Mouse (Mus musculus): Measurements from ENCODE around the gene Col3a1. TPM values are rescaled to one million over a fixed set of nuclear protein-coding genes. Genes with fewer than 3 reads are reported as not detected.

The Col3a1 gene
- total and polyA plus RNA-seq, 3 experiments, result not detected

DNA sequence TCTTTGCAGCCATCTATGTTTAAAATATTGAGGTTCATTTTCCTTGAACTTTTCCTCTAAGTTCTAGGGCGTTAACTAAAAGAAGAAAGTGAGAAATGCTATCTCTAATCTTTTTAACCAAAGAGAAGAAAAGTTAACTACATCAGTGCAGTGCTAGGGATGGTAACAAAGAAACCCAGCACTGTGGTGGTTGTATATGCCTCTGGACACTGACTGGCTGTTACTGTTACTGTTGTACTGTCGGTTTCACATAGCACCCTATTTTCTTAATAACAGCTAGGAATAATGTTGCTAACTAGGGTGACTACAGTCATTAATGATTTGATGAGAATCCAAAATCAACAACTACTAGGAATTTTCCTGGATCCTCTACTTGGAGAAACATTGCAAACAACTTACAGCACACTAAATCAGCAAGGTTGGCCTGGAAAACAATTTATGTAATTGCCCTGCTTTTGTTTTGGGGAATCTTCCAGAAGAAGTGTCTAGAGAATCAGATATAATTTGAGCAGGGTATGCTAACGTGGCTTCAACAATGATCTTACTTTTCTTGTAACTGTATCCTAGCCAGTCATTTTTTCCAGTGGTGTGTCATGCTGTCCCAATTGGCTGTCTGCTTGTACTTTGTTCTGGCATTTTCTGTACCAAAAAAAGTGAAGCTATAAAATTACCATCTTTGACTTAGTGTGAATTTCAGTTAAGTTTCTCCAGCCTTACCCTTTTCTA lies 11.8 kb upstream of the Col3a1 start:
- Histone ChIP-seq H3K79me2 (replicated peaks; ENCODE audit: control insufficient read depth, extremely low read depth, insufficient read depth, poor library complexity, severe bottlenecking) (no peaks in the 10 kb centered on the region), H3K4me2 (ENCODE audit: insufficient read depth, low read depth, poor library complexity, severe bottlenecking) (no peak overlapping the region), H3K36me3 (replicated peaks in 1 of 2; ENCODE audit: control insufficient read depth in 1 of 2, insufficient read depth in 1 of 2, low read length in 1 of 2) (no peaks in the 10 kb centered on the region), H3K9me3 (replicated peaks; ENCODE audit: low read length) (no peaks in the 10 kb centered on the region), H3K4me1 (ENCODE audit: control insufficient read depth in 1 of 2, insufficient read depth in 2 of 2) (no peaks in the 10 kb centered on the region), H3K4me3 (replicated peaks in 1 of 3; ENCODE audit: low read depth in 2 of 3, low read length in 2 of 3, poor library complexity in 1 of 3) (no peak overlapping the region), H3K27ac (ENCODE audit: insufficient read depth, low read depth) (no peak overlapping the region), H3K9ac (ENCODE audit: insufficient read depth, low read depth) (no peak overlapping the region), H3K27me3 (replicated peaks) (no peaks in the 10 kb centered on the region)
- no peak for TF ChIP-seq USF1 (IDR thresholded peaks at IDR 0.05; ENCODE audit: low read depth, low read length)
- no peak for TF ChIP-seq CTCF (conservative IDR thresholded peaks at IDR 0.05 in 1 of 2, IDR thresholded peaks at IDR 0.05 in 1 of 2; ENCODE audit: low read depth in 2 of 2, low read length in 2 of 2)
- no peak for TF ChIP-seq ZMIZ1 (IDR thresholded peaks at IDR 0.05; ENCODE audit: low read depth, low read length)
- no peak for TF ChIP-seq PAX5 (IDR thresholded peaks at IDR 0.05; ENCODE audit: low read length)
- TF ChIP-seq HCFC1 (IDR thresholded peaks at IDR 0.05; ENCODE audit: low read depth, low read length), result no peak
- TF ChIP-seq MEF2A (IDR thresholded peaks at IDR 0.05; ENCODE audit: borderline replicate concordance, low read depth, low read length), result no peak
- TF ChIP-seq UBTF (IDR thresholded peaks at IDR 0.05; ENCODE audit: low read depth, low read length), result no peak
- TF ChIP-seq RCOR1 (conservative IDR thresholded peaks at IDR 0.05; ENCODE audit: low read depth, low read length), result no peak
- no peak for TF ChIP-seq ELF1 (IDR thresholded peaks at IDR 0.05; ENCODE audit: low read depth, low read length)
- dilution Hi-C loops (cut with MboI; ENCODE audit: extremely low pct_ligation_motif_present, extremely low pct_unique_long_range_greater_than_20kb, low sequenced_read_pairs), result no loop called here
- DNase-seq (ENCODE audit: extremely low read depth), result no peak
- in situ Hi-C loops (cut with MboI; ENCODE audit: low pct_ligation_motif_present, low pct_unique_long_range_greater_than_20kb, low sequenced_read_pairs), result no loop called here

GRCm38 (mm10) chr1:45304273-45304672 lies 7.1 kb upstream of the Col3a1 start:
- Histone ChIP-seq H3K4me2 (ENCODE audit: insufficient read depth, low read depth, poor library complexity, severe bottlenecking) (no peak overlapping the region), H3K4me3 (replicated peaks in 1 of 3; ENCODE audit: low read depth in 2 of 3, low read length in 2 of 3, poor library complexity in 1 of 3) (no peak overlapping the region), H3K79me2 (replicated peaks; ENCODE audit: control insufficient read depth, extremely low read depth, insufficient read depth, poor library complexity, severe bottlenecking) (no peaks in the 10 kb centered on the region), H3K9me3 (replicated peaks; ENCODE audit: low read length) (no peaks in the 10 kb centered on the region), H3K27ac (ENCODE audit: insufficient read depth, low read depth) (no peak overlapping the region), H3K9ac (ENCODE audit: insufficient read depth, low read depth) (no peak overlapping the region), H3K27me3 (replicated peaks) (no peaks in the 10 kb centered on the region), H3K4me1 (ENCODE audit: control insufficient read depth in 1 of 2, insufficient read depth in 2 of 2) (no peaks in the 10 kb centered on the region), H3K36me3 (replicated peaks in 1 of 2; ENCODE audit: control insufficient read depth in 1 of 2, insufficient read depth in 1 of 2, low read length in 1 of 2) (no peaks in the 10 kb centered on the region)
- TF ChIP-seq TBP (conservative IDR thresholded peaks at IDR 0.05; ENCODE audit: low read depth, low read length), result no peak
- TF ChIP-seq UBTF (IDR thresholded peaks at IDR 0.05; ENCODE audit: low read depth, low read length), result no peak
- no peak for TF ChIP-seq SIN3A (IDR thresholded peaks at IDR 0.05; ENCODE audit: low read length)
- no peak for TF ChIP-seq ZC3H11A (IDR thresholded peaks at IDR 0.05; ENCODE audit: low read depth, low read length)
- DNase-seq (ENCODE audit: extremely low read depth), result no peak
- dilution Hi-C loops (cut with MboI; ENCODE audit: extremely low pct_ligation_motif_present, extremely low pct_unique_long_range_greater_than_20kb, low sequenced_read_pairs), result no loop called here
- in situ Hi-C loops (cut with MboI; ENCODE audit: low pct_ligation_motif_present, low pct_unique_long_range_greater_than_20kb, low sequenced_read_pairs), result no loop called here

DNA sequence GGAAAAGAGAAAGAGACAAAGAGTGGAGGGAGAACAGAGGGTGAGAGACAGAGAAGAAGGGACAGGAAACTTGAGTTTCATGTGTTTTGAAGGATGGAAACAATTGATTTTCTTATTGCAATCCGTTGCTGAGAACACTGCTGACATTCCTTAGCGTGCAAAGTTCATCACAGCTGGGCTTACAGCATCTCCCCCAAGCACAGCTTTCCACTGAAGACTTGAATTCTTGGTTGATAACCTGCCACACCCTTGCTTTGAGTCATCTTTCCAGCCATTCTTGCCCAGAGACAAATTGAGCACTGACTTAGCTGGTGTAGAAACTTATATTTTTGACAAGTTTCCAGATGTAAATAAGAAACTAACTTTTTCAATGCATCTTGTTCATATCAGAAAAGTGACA lies 2.3 kb upstream of the Col3a1 start:
- Histone ChIP-seq H3K27me3 (replicated peaks) (no peaks in the 10 kb centered on the region), H3K9me3 (replicated peaks; ENCODE audit: low read length) (no peaks in the 10 kb centered on the region), H3K4me2 (ENCODE audit: insufficient read depth, low read depth, poor library complexity, severe bottlenecking) (no peak overlapping the region), H3K36me3 (replicated peaks in 1 of 2; ENCODE audit: control insufficient read depth in 1 of 2, insufficient read depth in 1 of 2, low read length in 1 of 2) (no peaks in the 10 kb centered on the region), H3K79me2 (replicated peaks; ENCODE audit: control insufficient read depth, extremely low read depth, insufficient read depth, poor library complexity, severe bottlenecking) (no peaks in the 10 kb centered on the region), H3K27ac (ENCODE audit: insufficient read depth, low read depth) (no peak overlapping the region), H3K9ac (ENCODE audit: insufficient read depth, low read depth) (no peak overlapping the region), H3K4me3 (replicated peaks in 1 of 3; ENCODE audit: low read depth in 2 of 3, low read length in 2 of 3, poor library complexity in 1 of 3) (no peak overlapping the region), H3K4me1 (ENCODE audit: control insufficient read depth in 1 of 2, insufficient read depth in 2 of 2) (no peaks in the 10 kb centered on the region)
- dilution Hi-C loops (cut with MboI; ENCODE audit: extremely low pct_ligation_motif_present, extremely low pct_unique_long_range_greater_than_20kb, low sequenced_read_pairs) (no loop called here), in situ Hi-C loops (cut with MboI; ENCODE audit: low pct_ligation_motif_present, low pct_unique_long_range_greater_than_20kb, low sequenced_read_pairs) (no loop called here)
- TF ChIP-seq ZMIZ1 (IDR thresholded peaks at IDR 0.05; ENCODE audit: low read depth, low read length) (no peak), MXI1 (IDR thresholded peaks at IDR 0.05; ENCODE audit: low read depth, low read length) (no peak), RCOR1 (conservative IDR thresholded peaks at IDR 0.05; ENCODE audit: low read depth, low read length) (no peak), BHLHE40 (IDR thresholded peaks at IDR 0.05; ENCODE audit: low read depth, low read length) (no peak), ELF1 (IDR thresholded peaks at IDR 0.05; ENCODE audit: low read depth, low read length) (no peak), SMC3 (IDR thresholded peaks at IDR 0.05; ENCODE audit: low read depth, low read length) (no peak), EP300 (IDR thresholded peaks at IDR 0.05; ENCODE audit: low read length) (no peak), MEF2A (IDR thresholded peaks at IDR 0.05; ENCODE audit: borderline replicate concordance, low read depth, low read length) (no peak), GABPA (IDR thresholded peaks at IDR 0.05; ENCODE audit: insufficient replicate concordance, low read depth, low read length) (no peak)
- no peak for DNase-seq (ENCODE audit: extremely low read depth)

Data from CH12.LX (cell line).